Mouse (Mus musculus): Measurements from ENCODE around the gene Ackr4. TPM values are rescaled to one million over a fixed set of nuclear protein-coding genes. Genes with fewer than 3 reads are reported as not detected.

Gene Ackr4
- polyA plus RNA-seq, 1 experiment from 2014 or later: 0.80 TPM

DNA sequence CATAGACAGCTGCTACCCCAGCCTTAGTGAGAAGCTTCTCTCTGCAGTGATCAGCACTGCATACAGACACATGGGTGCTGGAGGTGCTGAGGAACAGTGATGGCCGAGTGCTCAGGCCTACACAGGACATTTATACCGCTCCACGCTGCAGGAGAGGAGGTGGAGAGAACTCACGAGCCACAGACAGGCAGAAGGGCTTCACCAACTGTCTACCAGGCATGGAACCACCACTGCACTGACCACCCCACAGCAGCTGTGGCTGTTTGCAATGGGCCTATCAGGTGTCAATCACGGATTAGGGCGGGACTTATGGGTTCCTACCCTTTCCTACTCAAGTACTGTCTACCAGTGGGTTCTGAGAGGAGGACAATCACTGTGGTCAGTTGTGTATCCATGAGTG, 75.7 kb downstream of the Ackr4 start:
- no peak overlapping the region for H3K27ac ChIP-seq (replicated peaks; ENCODE audit: low read depth, low read length)
- WGBS: 88% methylated on average over 6 of the region's 6 CpGs
- H3K4me1 ChIP-seq (ENCODE audit: control insufficient read depth, insufficient read depth, low read length): no peaks in the 10 kb centered on the region
- H3K9me3 ChIP-seq (ENCODE audit: control insufficient read depth, low read length): no peaks in the 10 kb centered on the region
- ATAC-seq (ENCODE audit: low FRiP score, low TSS enrichment): no peak
- H3K9ac ChIP-seq (replicated peaks; ENCODE audit: low read length): no peak overlapping the region
- DNase-seq: no peak
- no peak overlapping the region for H3K4me3 ChIP-seq (replicated peaks; ENCODE audit: low read depth, low read length)
- H3K27me3 ChIP-seq (ENCODE audit: control insufficient read depth, insufficient read depth, low read length): no peaks in the 10 kb centered on the region
- H3K36me3 ChIP-seq (ENCODE audit: control insufficient read depth, insufficient read depth, low read length): peaks cover 96% of the 10 kb centered on the region
- H3K4me2 ChIP-seq (ENCODE audit: low read length): no peak overlapping the region

DNA sequence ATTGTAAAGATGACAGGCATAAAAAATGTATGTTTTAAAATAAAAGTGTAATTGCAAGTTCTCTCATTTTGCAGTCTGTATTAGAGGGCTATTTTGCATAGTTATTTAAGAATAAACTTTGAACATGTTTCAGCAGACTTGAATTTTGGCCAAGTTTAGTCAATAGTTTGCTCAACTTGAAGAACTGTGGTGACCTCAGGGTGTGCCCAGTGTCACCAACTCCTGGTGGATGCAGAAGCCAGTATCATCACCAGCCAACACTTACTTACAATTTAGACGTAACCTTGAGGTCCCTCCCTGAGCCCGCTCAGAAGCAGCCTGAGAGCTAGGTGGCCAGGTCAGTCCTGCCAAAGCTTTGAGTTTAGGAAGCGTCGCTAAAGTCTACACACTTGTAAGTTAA, 83.1 kb downstream of the Ackr4 start:
- ATAC-seq (ENCODE audit: low FRiP score, low TSS enrichment) (no peak), DNase-seq (no peak)
- H3K36me3 ChIP-seq (ENCODE audit: control insufficient read depth, insufficient read depth, low read length): peaks cover 39% of the 10 kb centered on the region
- no peaks in the 10 kb centered on the region for H3K27me3 ChIP-seq (ENCODE audit: control insufficient read depth, insufficient read depth, low read length)
- 87% methylated on average over 4 of the region's 4 CpGs for WGBS
- no peak overlapping the region for H3K9ac ChIP-seq (replicated peaks; ENCODE audit: low read length)
- H3K27ac ChIP-seq (replicated peaks; ENCODE audit: low read depth, low read length): no peak overlapping the region
- no peak overlapping the region for H3K4me2 ChIP-seq (ENCODE audit: low read length)
- H3K4me3 ChIP-seq (replicated peaks; ENCODE audit: low read depth, low read length): no peak overlapping the region
- H3K9me3 ChIP-seq (ENCODE audit: control insufficient read depth, low read length): no peaks in the 10 kb centered on the region
- H3K4me1 ChIP-seq (ENCODE audit: control insufficient read depth, insufficient read depth, low read length): no peaks in the 10 kb centered on the region

DNA sequence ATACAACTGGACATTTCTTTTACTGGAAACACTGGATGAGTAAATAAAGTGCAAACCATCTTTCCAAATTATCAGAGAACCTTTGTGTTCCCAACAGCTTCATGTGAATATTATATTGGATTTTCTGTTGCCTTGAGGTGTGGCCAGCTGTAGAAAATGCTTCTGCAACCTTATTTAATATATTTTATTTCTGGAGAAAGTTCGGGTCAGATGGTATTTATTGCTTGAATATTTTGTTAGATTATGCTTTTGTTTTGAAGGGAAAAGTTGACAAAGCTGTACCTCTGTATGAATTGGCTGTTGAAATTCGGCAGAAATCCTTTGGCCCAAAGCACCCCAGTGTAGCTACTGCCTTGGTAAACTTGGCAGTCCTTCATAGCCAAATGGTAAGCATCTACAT, 86.4 kb downstream of the Ackr4 start, which contains the start of gene Gm28305:
Gene Gm28305 (plus strand): TSS at position 301 of the 400 bp plus-strand sequence.
- Histone ChIP-seq H3K27me3 (ENCODE audit: control insufficient read depth, insufficient read depth, low read length) (no peaks in the 10 kb centered on the region), H3K4me2 (ENCODE audit: low read length) (no peak within 1 kb of the TSS), H3K9me3 (ENCODE audit: control insufficient read depth, low read length) (no peaks in the 10 kb centered on the region), H3K4me3 (replicated peaks; ENCODE audit: low read depth, low read length) (no peak within 1 kb of the TSS), H3K9ac (replicated peaks; ENCODE audit: low read length) (no peak within 1 kb of the TSS), H3K4me1 (ENCODE audit: control insufficient read depth, insufficient read depth, low read length) (no peaks in the 10 kb centered on the region), H3K27ac (replicated peaks; ENCODE audit: low read depth, low read length) (no peak within 1 kb of the TSS), H3K36me3 (ENCODE audit: control insufficient read depth, insufficient read depth, low read length) (peaks cover 26% of the 10 kb centered on the region; the same call in 1 of the 2 replicates)
- ATAC-seq (ENCODE audit: low FRiP score, low TSS enrichment) (no peak), DNase-seq (no peak)
- 73% methylated on average over 2 of the region's 2 CpGs for WGBS

DNA sequence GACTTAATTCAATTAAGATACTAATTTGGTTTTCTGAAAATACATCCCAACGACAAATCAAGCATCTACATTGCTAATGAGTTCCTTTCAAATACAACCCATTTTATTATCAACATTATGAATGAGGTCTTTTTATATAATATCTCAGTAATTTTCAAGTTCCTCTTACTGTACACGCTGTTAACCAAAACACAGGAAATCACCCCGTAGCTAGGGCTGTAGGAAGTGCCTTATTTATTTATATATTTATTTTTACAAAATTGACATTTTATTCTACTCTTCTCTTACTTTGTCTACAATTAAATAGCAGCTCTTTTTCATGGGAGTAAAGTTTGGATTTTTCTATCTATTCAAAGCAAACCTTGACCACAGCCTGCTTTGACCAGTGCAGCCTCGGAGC, 87.0 kb downstream of the Ackr4 start:
- Histone ChIP-seq H3K4me2 (ENCODE audit: low read length) (no peak overlapping the region), H3K4me1 (ENCODE audit: control insufficient read depth, insufficient read depth, low read length) (no peaks in the 10 kb centered on the region), H3K27ac (replicated peaks; ENCODE audit: low read depth, low read length) (no peak overlapping the region), H3K9ac (replicated peaks; ENCODE audit: low read length) (no peak overlapping the region), H3K4me3 (replicated peaks; ENCODE audit: low read depth, low read length) (no peak overlapping the region), H3K27me3 (ENCODE audit: control insufficient read depth, insufficient read depth, low read length) (no peaks in the 10 kb centered on the region), H3K9me3 (ENCODE audit: control insufficient read depth, low read length) (no peaks in the 10 kb centered on the region), H3K36me3 (ENCODE audit: control insufficient read depth, insufficient read depth, low read length) (peaks cover 22% of the 10 kb centered on the region; the same call in 1 of the 2 replicates)
- DNase-seq (no peak), ATAC-seq (ENCODE audit: low FRiP score, low TSS enrichment) (no peak)
- 92% methylated on average over 4 of the region's 4 CpGs for WGBS

DNA sequence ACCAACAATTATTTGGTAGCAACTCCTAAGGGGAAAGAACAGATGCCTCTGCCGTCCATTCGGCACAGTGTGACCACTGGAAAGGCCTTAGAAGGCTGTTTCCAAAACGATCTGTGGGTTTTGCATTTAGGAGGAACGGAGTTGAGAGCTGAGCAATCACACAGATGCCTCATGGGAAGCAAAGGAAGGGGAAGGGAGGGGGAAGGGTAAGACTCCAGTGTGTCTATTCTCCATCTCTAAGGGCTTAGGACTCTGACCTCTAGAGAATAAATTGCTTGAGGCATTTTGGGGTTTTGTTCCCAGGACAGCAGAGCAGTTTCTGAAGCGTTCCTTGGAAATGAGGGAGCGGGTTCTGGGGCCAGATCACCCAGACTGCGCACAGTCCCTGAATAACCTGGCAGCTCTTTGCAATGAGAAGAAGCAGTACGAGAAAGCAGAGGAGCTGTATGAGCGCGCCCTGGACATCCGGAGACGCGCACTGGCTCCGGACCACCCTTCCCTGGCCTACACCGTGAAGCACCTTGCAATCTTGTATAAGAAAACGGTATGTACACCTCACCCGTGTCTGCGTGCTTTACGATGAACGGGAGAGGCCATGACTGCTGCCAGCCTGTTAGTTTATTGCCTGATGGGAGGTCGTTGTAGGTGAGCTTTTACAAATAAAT, 87.6 kb downstream of the Ackr4 start:
- Histone ChIP-seq H3K9me3 (ENCODE audit: control insufficient read depth, low read length) (no peaks in the 10 kb centered on the region), H3K9ac (replicated peaks; ENCODE audit: low read length) (no peak overlapping the region), H3K4me3 (replicated peaks; ENCODE audit: low read depth, low read length) (no peak overlapping the region), H3K4me1 (ENCODE audit: control insufficient read depth, insufficient read depth, low read length) (no peaks in the 10 kb centered on the region), H3K36me3 (ENCODE audit: control insufficient read depth, insufficient read depth, low read length) (peaks cover 19% of the 10 kb centered on the region; the same call in 1 of the 2 replicates), H3K27ac (replicated peaks; ENCODE audit: low read depth, low read length) (no peak overlapping the region), H3K4me2 (ENCODE audit: low read length) (no peak overlapping the region), H3K27me3 (ENCODE audit: control insufficient read depth, insufficient read depth, low read length) (no peaks in the 10 kb centered on the region)
- WGBS: 94% methylated on average over 21 of the region's 21 CpGs
- no peak for DNase-seq
- no peak for ATAC-seq (ENCODE audit: low FRiP score, low TSS enrichment)

DNA sequence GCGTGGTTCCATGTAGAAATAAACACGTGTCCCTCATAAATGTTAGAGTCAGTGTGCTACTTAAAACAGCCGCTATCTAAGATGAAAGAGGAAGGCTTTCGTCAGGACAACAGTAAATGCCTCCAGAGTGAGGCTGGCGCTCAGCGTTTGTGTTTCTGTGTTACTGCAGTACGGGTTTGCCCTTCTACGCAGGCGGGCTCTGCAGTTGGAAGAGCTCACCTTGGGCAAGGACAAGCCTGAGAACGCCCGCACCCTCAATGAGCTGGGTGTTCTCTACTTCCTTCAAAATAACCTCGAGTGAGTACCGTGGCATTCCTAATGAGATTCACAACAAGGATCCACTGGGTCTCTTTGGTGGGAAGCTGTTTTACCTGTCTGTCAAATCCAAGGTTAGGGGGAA, 88.5 kb downstream of the Ackr4 start:
- no peak overlapping the region for H3K4me3 ChIP-seq (replicated peaks; ENCODE audit: low read depth, low read length)
- DNase-seq: no peak
- peaks cover 17% of the 10 kb centered on the region; the same call in 1 of the 2 replicates for H3K36me3 ChIP-seq (ENCODE audit: control insufficient read depth, insufficient read depth, low read length)
- no peaks in the 10 kb centered on the region for H3K4me1 ChIP-seq (ENCODE audit: control insufficient read depth, insufficient read depth, low read length)
- no peak for ATAC-seq (ENCODE audit: low FRiP score, low TSS enrichment)
- no peaks in the 10 kb centered on the region for H3K9me3 ChIP-seq (ENCODE audit: control insufficient read depth, low read length)
- H3K4me2 ChIP-seq (ENCODE audit: low read length): no peak overlapping the region
- WGBS: 93% methylated on average over 13 of the region's 13 CpGs
- H3K9ac ChIP-seq (replicated peaks; ENCODE audit: low read length): no peak overlapping the region
- no peaks in the 10 kb centered on the region for H3K27me3 ChIP-seq (ENCODE audit: control insufficient read depth, insufficient read depth, low read length)
- no peak overlapping the region for H3K27ac ChIP-seq (replicated peaks; ENCODE audit: low read depth, low read length)

DNA sequence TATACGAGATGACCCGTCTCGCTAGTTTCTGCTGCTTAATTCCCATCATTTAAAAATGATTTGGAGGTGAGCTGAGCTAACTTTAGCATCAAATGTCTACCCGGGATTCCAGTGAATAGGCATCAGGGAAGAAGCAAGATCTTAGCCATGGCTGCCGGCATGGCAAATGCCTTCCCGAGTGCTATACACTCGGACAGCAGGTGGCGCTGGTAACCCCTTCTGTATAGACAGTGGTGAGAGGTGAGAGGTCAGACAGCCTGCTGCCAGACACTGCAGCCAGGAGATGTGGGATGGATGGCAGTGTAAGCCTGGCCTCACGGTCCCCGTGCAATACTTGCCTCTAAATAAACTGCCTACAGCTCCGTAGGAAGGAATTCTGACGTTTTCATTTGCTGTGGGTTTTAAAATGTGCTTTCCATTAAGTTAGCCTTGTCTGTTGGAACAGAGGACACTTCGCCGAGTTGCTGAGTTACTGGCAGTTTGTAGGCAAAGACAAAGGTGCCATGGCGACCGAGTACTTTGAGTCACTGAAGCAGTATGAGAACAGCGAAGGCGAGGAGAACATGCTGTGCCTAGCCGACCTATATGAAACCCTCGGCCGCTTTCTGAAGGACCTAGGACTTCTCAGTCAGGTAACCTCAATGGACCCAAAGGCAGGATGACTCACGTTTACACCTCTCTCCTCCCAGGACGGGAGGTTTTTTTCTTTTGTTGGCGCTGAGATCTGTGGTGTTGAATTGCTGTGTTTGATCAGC, 91.3 kb downstream of the Ackr4 start:
- Histone ChIP-seq H3K4me3 (replicated peaks; ENCODE audit: low read depth, low read length) (no peak overlapping the region), H3K9ac (replicated peaks; ENCODE audit: low read length) (no peak overlapping the region), H3K4me1 (ENCODE audit: control insufficient read depth, insufficient read depth, low read length) (no peaks in the 10 kb centered on the region), H3K27ac (replicated peaks; ENCODE audit: low read depth, low read length) (no peak overlapping the region), H3K9me3 (ENCODE audit: control insufficient read depth, low read length) (no peaks in the 10 kb centered on the region), H3K27me3 (ENCODE audit: control insufficient read depth, insufficient read depth, low read length) (no peaks in the 10 kb centered on the region), H3K4me2 (ENCODE audit: low read length) (no peak overlapping the region), H3K36me3 (ENCODE audit: control insufficient read depth, insufficient read depth, low read length) (peaks cover 15% of the 10 kb centered on the region; the same call in 1 of the 2 replicates)
- no peak for ATAC-seq (ENCODE audit: low FRiP score, low TSS enrichment)
- peak; percentile 84 for DNase-seq
- 44% methylated on average over 24 of the region's 24 CpGs for WGBS

DNA sequence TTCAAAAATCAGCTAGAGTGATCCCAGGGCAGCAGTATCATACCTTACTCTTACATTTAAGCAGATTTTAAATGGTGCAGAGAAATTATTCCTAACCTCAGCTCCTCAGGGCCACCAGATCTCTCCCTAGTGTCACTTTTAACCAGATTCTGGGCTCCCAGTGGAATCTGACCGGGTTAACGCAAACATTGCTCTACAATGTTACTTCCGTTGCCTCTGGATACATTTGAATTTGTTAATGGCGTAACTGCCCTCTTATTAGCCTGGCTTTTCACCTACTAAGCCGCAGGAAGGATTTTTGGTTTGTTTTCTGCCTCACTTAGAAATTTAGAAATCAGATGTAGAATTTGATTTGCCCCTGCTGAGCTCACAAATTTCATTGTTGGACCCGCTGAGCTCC, 92.0 kb downstream of the Ackr4 start:
- Histone ChIP-seq H3K4me2 (ENCODE audit: low read length) (no peak overlapping the region), H3K27ac (replicated peaks; ENCODE audit: low read depth, low read length) (no peak overlapping the region), H3K27me3 (ENCODE audit: control insufficient read depth, insufficient read depth, low read length) (no peaks in the 10 kb centered on the region), H3K9me3 (ENCODE audit: control insufficient read depth, low read length) (no peaks in the 10 kb centered on the region), H3K36me3 (ENCODE audit: control insufficient read depth, insufficient read depth, low read length) (peaks cover 15% of the 10 kb centered on the region; the same call in 1 of the 2 replicates), H3K9ac (replicated peaks; ENCODE audit: low read length) (no peak overlapping the region), H3K4me3 (replicated peaks; ENCODE audit: low read depth, low read length) (no peak overlapping the region), H3K4me1 (ENCODE audit: control insufficient read depth, insufficient read depth, low read length) (no peaks in the 10 kb centered on the region)
- ATAC-seq (ENCODE audit: low FRiP score, low TSS enrichment) (no peak), DNase-seq (no peak)
- 76% methylated on average over 6 of the region's 6 CpGs for WGBS

DNA sequence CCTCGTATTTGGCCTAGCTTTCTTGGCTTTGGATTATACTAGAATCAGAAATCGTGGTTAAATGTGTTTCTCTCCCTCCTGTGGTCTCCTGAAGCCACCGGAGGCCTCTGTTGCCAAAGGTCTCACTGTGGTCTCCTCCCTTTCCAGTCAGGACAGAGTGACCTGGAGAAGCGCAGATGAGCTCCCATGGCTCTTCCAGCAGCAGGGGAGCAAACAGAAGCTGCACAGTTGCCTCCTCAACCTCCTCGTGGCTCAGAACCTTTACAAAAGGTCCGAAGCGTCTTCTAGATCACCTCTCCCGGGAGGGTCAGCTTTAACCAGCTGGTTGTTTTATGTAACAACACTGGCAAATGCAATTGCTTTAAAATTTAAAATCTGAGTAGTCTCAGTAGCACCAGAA, 92.5 kb downstream of the Ackr4 start:
- 85% methylated on average over 8 of the region's 8 CpGs for WGBS
- ATAC-seq (ENCODE audit: low FRiP score, low TSS enrichment): no peak

More for the DNA sequence above, 92.5 kb downstream of the Ackr4 start:
- H3K27ac ChIP-seq (replicated peaks; ENCODE audit: low read depth, low read length): no peak overlapping the region
- no peak for DNase-seq
- no peaks in the 10 kb centered on the region for H3K4me1 ChIP-seq (ENCODE audit: control insufficient read depth, insufficient read depth, low read length)
- H3K4me3 ChIP-seq (replicated peaks; ENCODE audit: low read depth, low read length): no peak overlapping the region
- peaks cover 13% of the 10 kb centered on the region; the same call in 1 of the 2 replicates for H3K36me3 ChIP-seq (ENCODE audit: control insufficient read depth, insufficient read depth, low read length)
- no peaks in the 10 kb centered on the region for H3K9me3 ChIP-seq (ENCODE audit: control insufficient read depth, low read length)
- no peak overlapping the region for H3K4me2 ChIP-seq (ENCODE audit: low read length)
- H3K27me3 ChIP-seq (ENCODE audit: control insufficient read depth, insufficient read depth, low read length): no peaks in the 10 kb centered on the region
- H3K9ac ChIP-seq (replicated peaks; ENCODE audit: low read length): no peak overlapping the region
